Comparison of ENCODE assay signal across 20 mouse cellular contexts in the genomic region with DNA sequence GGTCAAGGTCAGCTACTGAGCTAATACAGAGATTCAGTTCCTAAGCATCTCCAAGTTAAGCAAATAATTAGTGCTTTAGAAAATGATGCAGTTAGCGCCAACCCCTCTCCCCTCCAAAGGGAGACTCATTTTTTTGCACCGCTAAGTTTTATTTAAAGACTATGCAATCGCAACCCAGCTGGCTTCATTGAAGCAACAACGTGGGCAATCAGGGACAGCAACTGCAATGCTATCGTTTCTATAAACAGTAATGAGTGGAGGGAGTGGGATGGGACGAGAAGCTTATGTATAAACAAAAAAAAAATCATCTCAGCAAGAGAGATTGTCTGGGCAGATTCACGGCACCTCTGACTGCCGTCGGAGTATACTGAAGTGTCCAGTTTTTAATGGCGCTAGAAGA.
"Had no signal": no experiment of that assay in that cellular context is flagged by ENCODE, and none has a peak within 500 bp of the region (broad histone marks: within the 10 kb centered on the region; RNA-seq: fewer than 3 reads in every experiment).

No protein-coding gene starts in this region.

- H3K27ac ChIP-seq: kidney, embryonic 15.5 days; limb, embryonic 10.5 days; limb, embryonic 13.5 days; liver, embryonic 12.5 days; liver, embryonic 15.5 days; macrophage; midbrain, embryonic 12.5 days; midbrain, embryonic 15.5 days; neural tube, embryonic 12.5 days; neural tube, embryonic 15.5 days; stomach, embryonic 15.5 days had no signal

- H3K4me3 ChIP-seq: kidney, embryonic 15.5 days; limb, embryonic 10.5 days; limb, embryonic 13.5 days; liver, embryonic 12.5 days; liver, embryonic 15.5 days; midbrain, embryonic 12.5 days; midbrain, embryonic 15.5 days; neural tube, embryonic 12.5 days; neural tube, embryonic 15.5 days; stomach, embryonic 15.5 days had no signal

- DNase-seq: kidney, adult 2 months; kidney, postnatal 10 days; kidney, postnatal 36 days; layer of hippocampus, postnatal 36 days; liver; lung, adult 18-20 months; retina, postnatal 1 day; spleen, adult 18-20 months; thymus, postnatal 25 days had no signal

- H3K4me1 ChIP-seq: kidney, embryonic 15.5 days; limb, embryonic 10.5 days; limb, embryonic 13.5 days; liver, embryonic 12.5 days; liver, embryonic 15.5 days; midbrain, embryonic 12.5 days; midbrain, embryonic 15.5 days; neural tube, embryonic 12.5 days; neural tube, embryonic 15.5 days; stomach, embryonic 15.5 days had no signal
